Mouse (Mus musculus) midbrain, embryonic 12.5 days (tissue): ENCODE measurements around the gene A1cf. TPM values are rescaled to one million over a fixed set of nuclear protein-coding genes. Genes with fewer than 3 reads are reported as not detected.

Source experiments
- ATAC-seq: fragments of 200-750 bp; cut with Nextera tagmentation; 2 replicates; pipeline ENCODE4 v1.8.0; 2017; ENCODE audit warnings: low read depth, moderate TSS enrichment, moderate library complexity; ENCODE audit not compliant: low FRiP score
- H3K27ac ChIP-seq: fragments of 300-500 bp; sonication (generic); replicated peaks from 2 replicates; pipeline ENCODE4 v1.5.1; 2016; ENCODE audit warnings: mild to moderate bottlenecking
- H3K27me3 ChIP-seq: fragments of 300-500 bp; sonication (generic); 2 replicates; pipeline ENCODE4 v1.6.1; 2016; ENCODE audit warnings: mild to moderate bottlenecking
- H3K36me3 ChIP-seq: fragments of 300-500 bp; sonication (generic); 2 replicates; pipeline ENCODE4 v1.6.1; 2016
- H3K4me1 ChIP-seq: fragments of 300-500 bp; sonication (generic); 2 replicates; pipeline ENCODE4 v1.6.1; 2016
- H3K4me2 ChIP-seq: fragments of 300-500 bp; sonication (generic); replicated peaks from 2 replicates; pipeline ENCODE4 v1.6.1; 2016; ENCODE audit warnings: mild to moderate bottlenecking, moderate library complexity
- H3K4me3 ChIP-seq: fragments of 300-500 bp; sonication (generic); 2 replicates; pipeline ENCODE4 v1.5.1; 2016; ENCODE audit warnings: mild to moderate bottlenecking
- H3K9ac ChIP-seq: fragments of 300-500 bp; sonication (generic); replicated peaks from 2 replicates; pipeline ENCODE4 v1.6.1; 2016; ENCODE audit warnings: mild to moderate bottlenecking, moderate library complexity
- H3K9me3 ChIP-seq: fragments of 300-500 bp; sonication (generic); 2 replicates; pipeline ENCODE4 v1.6.1; 2016; ENCODE audit warnings: mild to moderate bottlenecking
- WGBS: fragments of 180-500 bp; shearing (Covaris S2); methylation state at CpG from one replicate; pipeline ENCODE4 v1.1.7; 2016; 5-methylcytosine and 5-hydroxymethylcytosine counted together
- polyA plus RNA-seq: library from polyadenylated mRNA; unstranded; fragments of >200 nt; fragmentation: Nextera tagmentation; extraction: Ambion mirVana; gene quantifications from 2 replicates; pipeline ENCODE4 v1.2.1, GENCODE M21; 2016

The A1cf gene
- polyA plus RNA-seq, 1 experiment from 2014 or later, result not detected

- Histone ChIP-seq H3K9ac (no peak overlapping the region), H3K27ac (no peak overlapping the region), H3K4me1 (no peaks in the 10 kb centered on the region), H3K4me3 (no peak overlapping the region), H3K27me3 (no peaks in the 10 kb centered on the region), H3K36me3 (no peaks in the 10 kb centered on the region), H3K9me3 (no peaks in the 10 kb centered on the region), H3K4me2 (no peak overlapping the region)
- 90% methylated on average over 6 of the region's 6 CpGs for WGBS
- no peak for ATAC-seq
Measured at GRCm38 (mm10) chr19:31891001-31891893, 22.7 kb downstream of the A1cf start.

GRCm38 (mm10) chr19:31895971-31896370 lies 27.4 kb downstream of the A1cf start:
- H3K36me3 ChIP-seq, result no peaks in the 10 kb centered on the region
- no peak overlapping the region for H3K9ac ChIP-seq
- H3K27ac ChIP-seq, result no peak overlapping the region
- no peaks in the 10 kb centered on the region for H3K9me3 ChIP-seq
- no peaks in the 10 kb centered on the region for H3K4me1 ChIP-seq
- H3K4me2 ChIP-seq, result no peak overlapping the region
- WGBS, result 84% methylated on average over 1 of the region's 1 CpGs
- no peak for ATAC-seq
- no peak overlapping the region for H3K4me3 ChIP-seq
- no peaks in the 10 kb centered on the region for H3K27me3 ChIP-seq

- Histone ChIP-seq H3K4me2 (no peak overlapping the region), H3K27me3 (no peaks in the 10 kb centered on the region), H3K9me3 (no peaks in the 10 kb centered on the region), H3K4me1 (no peaks in the 10 kb centered on the region), H3K9ac (no peak overlapping the region), H3K27ac (no peak overlapping the region), H3K4me3 (no peak overlapping the region), H3K36me3 (no peaks in the 10 kb centered on the region)
- 77% methylated on average over 1 of the region's 1 CpGs for WGBS
- no peak for ATAC-seq
Measured at GRCm38 (mm10) chr19:31896711-31897110, 28.1 kb downstream of the A1cf start.

- Histone ChIP-seq H3K36me3 (no peaks in the 10 kb centered on the region), H3K4me1 (no peaks in the 10 kb centered on the region), H3K4me3 (no peak overlapping the region), H3K9me3 (no peaks in the 10 kb centered on the region), H3K27ac (no peak overlapping the region), H3K27me3 (no peaks in the 10 kb centered on the region), H3K4me2 (no peak overlapping the region), H3K9ac (no peak overlapping the region)
- 64% methylated on average over 7 of the region's 7 CpGs for WGBS
- no peak for ATAC-seq
Measured at GRCm38 (mm10) chr19:31905671-31906070, 37.1 kb downstream of the A1cf start.

- Histone ChIP-seq H3K27me3 (no peaks in the 10 kb centered on the region), H3K9ac (no peak overlapping the region), H3K4me1 (no peaks in the 10 kb centered on the region), H3K4me3 (no peak overlapping the region), H3K9me3 (no peaks in the 10 kb centered on the region), H3K36me3 (no peaks in the 10 kb centered on the region), H3K4me2 (no peak overlapping the region), H3K27ac (no peak overlapping the region)
- ATAC-seq, result no peak
- WGBS, result 85% methylated on average over 6 of the region's 6 CpGs
Measured at GRCm38 (mm10) chr19:31910423-31910822, 41.9 kb downstream of the A1cf start.

GRCm38 (mm10) chr19:31913946-31914345 lies 45.4 kb downstream of the A1cf start:
- H3K4me1 ChIP-seq, result no peaks in the 10 kb centered on the region
- no peak for ATAC-seq
- no peak overlapping the region for H3K27ac ChIP-seq
- H3K27me3 ChIP-seq, result no peaks in the 10 kb centered on the region
- no peak overlapping the region for H3K4me3 ChIP-seq
- H3K9ac ChIP-seq, result no peak overlapping the region
- no peaks in the 10 kb centered on the region for H3K36me3 ChIP-seq
- H3K4me2 ChIP-seq, result no peak overlapping the region
- 92% methylated on average over 4 of the region's 4 CpGs for WGBS
- H3K9me3 ChIP-seq, result no peaks in the 10 kb centered on the region

- Histone ChIP-seq H3K36me3 (no peaks in the 10 kb centered on the region), H3K4me3 (no peak overlapping the region), H3K4me2 (no peak overlapping the region), H3K27me3 (no peaks in the 10 kb centered on the region), H3K27ac (no peak overlapping the region), H3K4me1 (no peaks in the 10 kb centered on the region; the same call in 1 of the 2 replicates), H3K9me3 (no peaks in the 10 kb centered on the region), H3K9ac (no peak overlapping the region)
- 93% methylated on average over 4 of the region's 4 CpGs for WGBS
- ATAC-seq, result no peak
Measured at GRCm38 (mm10) chr19:31920357-31920756, 51.8 kb downstream of the A1cf start.

- ATAC-seq, result peak; percentile 16; the same call in 1 of the 2 replicates
- H3K9ac ChIP-seq, result no peak overlapping the region
- WGBS, result 46% methylated on average over 5 of the region's 5 CpGs
Measured at GRCm38 (mm10) chr19:31921852-31922251, 53.3 kb downstream of the A1cf start.

GRCm38 (mm10) chr19:31923615-31924352 lies 55.2 kb downstream of the A1cf start:
- Histone ChIP-seq H3K27ac (no peak overlapping the region), H3K4me1 (no peaks in the 10 kb centered on the region; the same call in 1 of the 2 replicates), H3K36me3 (no peaks in the 10 kb centered on the region), H3K4me3 (no peak overlapping the region), H3K4me2 (no peak overlapping the region), H3K27me3 (no peaks in the 10 kb centered on the region), H3K9me3 (no peaks in the 10 kb centered on the region), H3K9ac (no peak overlapping the region)
- ATAC-seq, result no peak
- 78% methylated on average over 6 of the region's 6 CpGs for WGBS

More at GRCm38 (mm10) chr19:31921852-31922251, 53.3 kb downstream of the A1cf start:
- no peaks in the 10 kb centered on the region; the same call in 1 of the 2 replicates for H3K4me1 ChIP-seq
- H3K36me3 ChIP-seq, result no peaks in the 10 kb centered on the region
- H3K4me3 ChIP-seq, result no peak overlapping the region
- no peak overlapping the region for H3K27ac ChIP-seq
- no peaks in the 10 kb centered on the region for H3K9me3 ChIP-seq
- H3K27me3 ChIP-seq, result no peaks in the 10 kb centered on the region
- no peak overlapping the region for H3K4me2 ChIP-seq

- no peak for ATAC-seq
- 89% methylated on average over 7 of the region's 7 CpGs for WGBS
- no peak overlapping the region for H3K9ac ChIP-seq
- H3K4me2 ChIP-seq, result no peak overlapping the region
- H3K9me3 ChIP-seq, result no peaks in the 10 kb centered on the region
- H3K4me1 ChIP-seq, result no peaks in the 10 kb centered on the region
- no peak overlapping the region for H3K4me3 ChIP-seq
- H3K27me3 ChIP-seq, result no peaks in the 10 kb centered on the region
- no peaks in the 10 kb centered on the region for H3K36me3 ChIP-seq
- H3K27ac ChIP-seq, result no peak overlapping the region
Measured at GRCm38 (mm10) chr19:31950793-31951489, 82.4 kb downstream of the A1cf start.

- no peaks in the 10 kb centered on the region for H3K27me3 ChIP-seq
- H3K4me2 ChIP-seq, result no peak overlapping the region
- H3K4me3 ChIP-seq, result no peak overlapping the region
- 84% methylated on average over 2 of the region's 2 CpGs for WGBS
- ATAC-seq, result no peak
- H3K9ac ChIP-seq, result no peak overlapping the region
- no peaks in the 10 kb centered on the region for H3K4me1 ChIP-seq
- H3K36me3 ChIP-seq, result no peaks in the 10 kb centered on the region
- H3K9me3 ChIP-seq, result no peaks in the 10 kb centered on the region
- no peak overlapping the region for H3K27ac ChIP-seq
Measured at GRCm38 (mm10) chr19:31953799-31954198, 85.2 kb downstream of the A1cf start.

GRCm38 (mm10) chr19:31954267-31954666 lies 85.7 kb downstream of the A1cf start:
- no peak for ATAC-seq
- Histone ChIP-seq H3K4me2 (no peak overlapping the region), H3K4me3 (no peak overlapping the region), H3K36me3 (no peaks in the 10 kb centered on the region), H3K27ac (no peak overlapping the region), H3K9ac (no peak overlapping the region), H3K27me3 (no peaks in the 10 kb centered on the region), H3K9me3 (no peaks in the 10 kb centered on the region), H3K4me1 (no peaks in the 10 kb centered on the region)
- 86% methylated on average over 4 of the region's 4 CpGs for WGBS
